Mouse (Mus musculus): ENCODE results near the gene Fam171a1. TPM values are rescaled to one million over a fixed set of nuclear protein-coding genes. Genes with fewer than 3 reads are reported as not detected.
A peak's percentile ranks its signal among the peaks of the same experiment; 100 is the strongest.
"Not testable (repeated sequence)": the region's sequence is repeated elsewhere in the genome, so short reads cannot be mapped to it uniquely, and the experiment has no call there.

Fam171a1 gene
- total RNA-seq, 2 experiments from 2014 or later = 2.0 to 3.3 TPM

GRCm38 (mm10) chr2:3165890-3166605 lies 52.0 kb downstream of the Fam171a1 start:
- no peak for ATAC-seq (replicated peaks; ENCODE audit: poor library complexity, severe bottlenecking)

- ATAC-seq (replicated peaks; ENCODE audit: poor library complexity, severe bottlenecking) = no peak
These were observed 54.8 kb downstream of the Fam171a1 start for GRCm38 (mm10) chr2:3168719-3169402.

GRCm38 (mm10) chr2:3169403-3169747 lies 55.4 kb downstream of the Fam171a1 start:
- ATAC-seq (replicated peaks; ENCODE audit: poor library complexity, severe bottlenecking) = no peak

- ATAC-seq (replicated peaks; ENCODE audit: poor library complexity, severe bottlenecking) = peak; percentile 65; the same call in 1 of the 2 replicates
These were observed 57.8 kb downstream of the Fam171a1 start for GRCm38 (mm10) chr2:3171774-3172173.

GRCm38 (mm10) chr2:3172656-3173055 lies 58.6 kb downstream of the Fam171a1 start:
- no peak for ATAC-seq (replicated peaks; ENCODE audit: poor library complexity, severe bottlenecking)

- no peak for ATAC-seq (replicated peaks; ENCODE audit: poor library complexity, severe bottlenecking)
These were observed 60.9 kb downstream of the Fam171a1 start for GRCm38 (mm10) chr2:3174890-3175289.

GRCm38 (mm10) chr2:3175988-3176387 lies 62.0 kb downstream of the Fam171a1 start:
- peak; percentile 57; the same call in 1 of the 2 replicates for ATAC-seq (replicated peaks; ENCODE audit: poor library complexity, severe bottlenecking)

GRCm38 (mm10) chr2:3176751-3177150 lies 62.7 kb downstream of the Fam171a1 start:
- no peak for ATAC-seq (replicated peaks; ENCODE audit: poor library complexity, severe bottlenecking)

- ATAC-seq (replicated peaks; ENCODE audit: poor library complexity, severe bottlenecking) = no peak
These were observed 66.5 kb downstream of the Fam171a1 start for GRCm38 (mm10) chr2:3180550-3180949.

GRCm38 (mm10) chr2:3183656-3184055 lies 69.6 kb downstream of the Fam171a1 start:
- ATAC-seq (replicated peaks; ENCODE audit: poor library complexity, severe bottlenecking) = no peak

- ATAC-seq (replicated peaks; ENCODE audit: poor library complexity, severe bottlenecking) = peak; percentile 94
These were observed 71.3 kb downstream of the Fam171a1 start for GRCm38 (mm10) chr2:3185335-3185734.

GRCm38 (mm10) chr2:3188745-3189475 lies 74.9 kb downstream of the Fam171a1 start:
- ATAC-seq (replicated peaks; ENCODE audit: poor library complexity, severe bottlenecking) = no peak

- ATAC-seq (replicated peaks; ENCODE audit: poor library complexity, severe bottlenecking) = no peak
These were observed 77.1 kb downstream of the Fam171a1 start for GRCm38 (mm10) chr2:3191149-3191548.

- no peak for ATAC-seq (replicated peaks; ENCODE audit: poor library complexity, severe bottlenecking)
These were observed 81.5 kb downstream of the Fam171a1 start for GRCm38 (mm10) chr2:3195511-3195910.

GRCm38 (mm10) chr2:3200422-3200821 lies 86.4 kb downstream of the Fam171a1 start:
- no peak for ATAC-seq (replicated peaks; ENCODE audit: poor library complexity, severe bottlenecking)

GRCm38 (mm10) chr2:3206975-3207642 lies 93.1 kb downstream of the Fam171a1 start:
- no peak for ATAC-seq (replicated peaks; ENCODE audit: poor library complexity, severe bottlenecking)

- no peak for ATAC-seq (replicated peaks; ENCODE audit: poor library complexity, severe bottlenecking)
These were observed 101.5 kb downstream of the Fam171a1 start for GRCm38 (mm10) chr2:3215480-3215879.

GRCm38 (mm10) chr2:3216617-3217016 lies 102.6 kb downstream of the Fam171a1 start:
- ATAC-seq (replicated peaks; ENCODE audit: poor library complexity, severe bottlenecking) = no peak

GRCm38 (mm10) chr2:3217577-3217976 lies 103.6 kb downstream of the Fam171a1 start:
- not testable (repeated sequence) for ATAC-seq (replicated peaks; ENCODE audit: poor library complexity, severe bottlenecking)

GRCm38 (mm10) chr2:3218225-3218624 lies 104.2 kb downstream of the Fam171a1 start:
- ATAC-seq (replicated peaks; ENCODE audit: poor library complexity, severe bottlenecking) = no peak

- peak; percentile 44; the same call in 1 of the 2 replicates for ATAC-seq (replicated peaks; ENCODE audit: poor library complexity, severe bottlenecking)
These were observed 114.5 kb downstream of the Fam171a1 start for GRCm38 (mm10) chr2:3228475-3228874.

All from granulocyte monocyte progenitor cell, adult 5-6 weeks (primary cell).